Mouse (Mus musculus) left cerebral cortex, adult 8-10 months (tissue): ENCODE measurements at regions not wholly inside any gene's neighbourhood (a gene's known extent, or its start where the extent isn't known, plus 50 kb on each side); places are given as distances from the start of the nearest gene placed in this dataset.

Source experiments
- DNase-seq, 2 experiments: peaks; one replicate each; pipeline ENCODE4 v3.0.0; 2022; ENCODE audit warnings: low spot score in 2 of 2

- no peak for DNase-seq
Measured at GRCm38 (mm10) chr1:91735436-91735835, 65.8 kb upstream of the Twist2 start.

DNA sequence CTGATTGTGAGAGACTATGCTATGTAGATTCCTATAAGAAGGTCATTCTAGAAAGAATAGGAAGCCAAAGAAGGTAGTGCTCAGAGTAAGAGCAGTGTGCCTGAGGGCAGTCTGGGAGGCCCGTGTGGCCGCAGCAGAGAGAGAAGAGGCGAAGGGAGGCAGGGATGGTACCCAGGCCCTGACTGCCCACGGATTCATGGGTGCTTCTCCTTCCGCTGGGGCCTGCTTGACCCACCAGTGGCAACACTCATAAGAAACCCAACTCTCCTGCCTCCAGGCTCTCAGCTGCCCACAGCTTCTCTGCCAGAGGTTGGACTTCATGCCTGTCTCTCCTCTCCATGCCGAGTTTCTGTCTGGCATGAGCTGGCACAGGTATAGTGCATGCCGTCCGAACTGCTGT lies 60.6 kb upstream of the Twist2 start:
- DNase-seq, result no peak

DNA sequence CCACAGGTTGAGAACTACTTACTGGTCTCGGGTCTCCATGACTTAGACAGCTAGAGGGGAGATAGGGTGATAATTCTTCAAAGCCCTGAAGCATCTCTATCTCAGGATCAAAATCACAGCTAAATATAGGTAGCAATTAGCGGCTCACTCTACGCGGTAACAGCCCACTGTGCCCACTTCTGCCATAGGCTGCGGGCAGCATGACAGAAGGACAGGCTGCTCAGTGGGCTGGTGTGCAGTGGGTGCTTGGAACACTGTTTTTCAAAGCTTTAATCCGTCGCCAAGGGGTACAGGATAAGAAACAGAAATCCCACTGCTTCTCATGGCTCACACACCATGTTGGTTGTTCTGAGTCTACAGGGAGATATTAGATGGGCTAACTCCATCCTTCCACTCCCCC lies 59.2 kb upstream of the Twist2 start:
- DNase-seq, result no peak

- no peak for DNase-seq
Measured at GRCm38 (mm10) chr1:91742914-91743313, 58.3 kb upstream of the Twist2 start.

DNA sequence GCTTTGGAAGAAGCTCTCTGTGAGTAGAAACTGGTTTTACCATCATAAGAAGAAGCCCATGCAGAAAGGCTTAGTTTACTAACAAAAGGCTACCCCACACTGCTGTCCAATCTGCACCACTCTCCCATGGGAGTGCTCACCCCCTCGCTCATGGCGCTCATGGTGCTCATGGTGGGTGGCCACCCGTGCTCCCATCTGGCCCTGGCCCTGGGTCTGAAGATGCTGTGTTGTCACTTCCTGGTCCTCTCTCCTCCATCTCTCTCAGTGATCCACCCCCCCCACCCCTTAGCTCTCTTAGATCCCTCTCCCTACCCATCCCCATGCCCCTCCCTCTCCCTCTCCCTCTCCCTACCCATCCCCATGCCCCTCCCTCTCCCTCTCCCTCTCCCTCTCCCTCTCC lies 57.2 kb upstream of the Twist2 start:
- DNase-seq, result no peak

GRCm38 (mm10) chr1:91744701-91745100 lies 56.6 kb upstream of the Twist2 start:
- DNase-seq, result no peak

GRCm38 (mm10) chr1:91747583-91747982 lies 53.7 kb upstream of the Twist2 start:
- no peak for DNase-seq
